Mouse (Mus musculus): Measurements from ENCODE around the gene Casp3. TPM values are rescaled to one million over a fixed set of nuclear protein-coding genes. Genes with fewer than 3 reads are reported as not detected.

Casp3 gene
- total RNA-seq (2023), result 10 to 100 TPM; 54.6 to 55.7 TPM

GRCm38 (mm10) chr8:46616879-46617689, at the start of gene Casp3, which contains the start of gene Primpol:
Gene Casp3 (plus strand): TSS chr8:46617291.
Gene Primpol (minus strand): TSS chr8:46617212.

Other genes starting within 250 kb of the Casp3 start
- gene Acsl1, start 146.3 kb upstream of the Casp3 start, total RNA-seq (2023), result 100 to 1,000 TPM; 226 to 244 TPM
- 10 to 100 TPM; 17.8 to 26.2 TPM for gene Cenpu, start 65.3 kb upstream of the Casp3 start, total RNA-seq (2023)
- 10 to 100 TPM; 17.1 to 19.4 TPM for gene Primpol, start 79 bp upstream of the Casp3 start, total RNA-seq (2023)
- 100 to 1,000 TPM; 154 to 160 TPM for gene Irf2, start 122.4 kb downstream of the Casp3 start, total RNA-seq (2023)

Measured in neutrophil, adult 83 days (primary cell).